Mouse (Mus musculus) lung, adult 2 months (tissue): Measurements from ENCODE around the gene Aldh1a2. TPM values are rescaled to one million over a fixed set of nuclear protein-coding genes. Genes with fewer than 3 reads are reported as not detected.

Experiments
- DNase-seq: peaks from one replicate; pipeline ENCODE4 v3.0.0; 2022
- H3K4me1 ChIP-seq: fragments of 200-500 bp; 2 replicates; pipeline ENCODE4 v1.6.1; 2011; ENCODE audit warnings: low read length; ENCODE audit not compliant: control insufficient read depth, insufficient read depth
- H3K4me3 ChIP-seq: fragments of 200-500 bp; replicated peaks from 2 replicates; pipeline ENCODE3; 2011; ENCODE audit warnings: low read depth, mild to moderate bottlenecking, control low read depth, low read length; ENCODE audit errors: extremely low read depth
- CTCF ChIP-seq: fragments of 200-500 bp; IDR thresholded peaks from 2 replicates; pipeline ENCODE4 v1.5.1; 2011; ENCODE audit warnings: mild to moderate bottlenecking, low read length, control low read depth; ENCODE audit not compliant: insufficient read depth
- POLR2A ChIP-seq: fragments of 200-500 bp; IDR thresholded peaks from 2 replicates; pipeline ENCODE4 v1.6.1; 2011; ENCODE audit warnings: low read depth, mild to moderate bottlenecking, control low read depth, low read length, borderline replicate concordance; ENCODE audit errors: extremely low read depth
- WGBS: fragments of 180-500 bp; shearing (Covaris S2); methylation state at CpG from one replicate; pipeline ENCODE4 v1.1.7; 2018; 5-methylcytosine and 5-hydroxymethylcytosine counted together
- polyA plus RNA-seq: library from polyadenylated mRNA; depleted of rRNA; stranded (reverse); fragments of >200 nt; gene quantifications from 2 replicates; pipeline ENCODE4 v1.2.3, GENCODE M21; 2012; rRNA removed

Aldh1a2 gene
- 12.8 and 13.5 TPM in 2 replicates for polyA plus RNA-seq

DNA sequence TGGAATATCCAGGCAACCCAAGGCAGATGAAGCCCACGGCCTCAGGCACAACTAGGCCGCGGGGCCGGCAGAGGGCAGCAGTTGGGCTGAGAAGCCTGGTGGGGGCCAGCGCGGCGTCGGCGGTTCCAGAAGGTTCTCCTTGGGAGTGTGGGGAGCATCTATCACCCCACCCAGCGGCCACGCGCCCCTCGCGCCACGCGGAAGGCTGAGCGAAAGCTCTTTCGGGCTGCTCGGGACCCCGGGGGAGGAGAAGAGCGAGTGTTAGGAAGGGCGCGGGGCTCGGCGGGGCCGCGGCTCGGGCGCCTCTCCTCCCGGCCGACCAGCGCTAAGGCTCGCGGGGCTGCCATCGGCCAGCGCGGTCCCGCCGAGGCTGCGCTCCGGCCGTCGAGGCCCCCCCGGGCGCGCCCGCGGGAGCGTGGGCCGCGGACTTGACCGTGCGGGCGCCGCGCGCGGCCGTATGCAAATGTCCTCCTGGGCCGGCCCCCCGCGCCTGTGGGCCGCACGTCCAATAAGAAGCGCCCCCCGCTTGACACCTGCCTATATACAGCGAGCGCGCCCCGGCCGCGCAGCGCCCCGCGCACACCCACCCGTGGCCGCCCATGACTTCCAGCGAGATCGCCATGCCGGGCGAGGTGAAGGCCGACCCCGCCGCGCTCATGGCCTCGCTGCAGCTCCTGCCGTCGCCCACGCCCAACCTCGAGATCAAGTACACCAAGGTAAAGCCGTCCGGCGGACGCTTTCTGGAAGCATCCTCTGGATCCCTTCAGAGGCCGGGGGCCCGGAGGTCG is at the start of gene Aldh1a2:
TSS of gene Aldh1a2 (plus strand) at position 542 of the 788 bp plus-strand sequence.
- peak; percentile 61 for DNase-seq
- TF ChIP-seq POLR2A (no peak), CTCF (peak; percentile 30; the same call in 1 of the 2 replicates)
- Histone ChIP-seq H3K4me1 (no peaks in the 10 kb centered on the region), H3K4me3 (peak within 1 kb of the TSS; percentile 38)
- WGBS = 2% methylated on average over 96 of the region's 97 CpGs

DNA sequence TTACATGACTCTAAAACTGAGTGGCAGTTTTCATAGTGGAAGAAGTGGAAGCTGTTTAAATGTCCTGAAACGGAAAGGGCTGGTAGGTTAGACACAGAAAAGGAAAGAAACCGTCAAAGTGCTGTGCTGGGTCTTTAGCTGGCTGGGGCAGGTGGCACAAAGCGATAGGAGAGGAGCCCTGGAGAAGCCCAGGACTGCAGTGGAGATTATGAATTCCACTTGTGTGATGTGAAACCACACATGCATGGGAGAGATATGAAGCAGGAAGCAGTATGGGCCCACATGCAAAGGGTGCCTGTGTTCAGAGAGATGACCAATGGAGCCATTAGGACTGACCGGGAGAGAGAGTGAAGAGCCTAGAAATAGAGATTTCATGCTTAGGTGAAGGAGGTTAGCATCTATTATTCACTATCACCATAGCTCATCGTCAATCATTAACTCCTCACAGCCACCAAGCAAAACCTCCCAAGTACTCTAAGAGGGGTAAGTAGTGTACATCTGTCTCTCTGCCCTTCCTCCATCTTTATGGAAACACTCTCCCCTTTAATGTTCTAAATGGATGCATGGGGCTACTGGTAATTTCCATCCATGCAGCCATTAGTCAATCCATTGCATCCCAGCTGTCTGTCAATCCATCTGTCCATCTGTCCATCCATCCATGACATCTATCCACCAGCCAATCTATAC is 49.4 kb upstream of the Aldh1a2 start:
- Histone ChIP-seq H3K4me3 (no peak overlapping the region), H3K4me1 (no peaks in the 10 kb centered on the region; the same call in 1 of the 2 replicates)
- WGBS = 86% methylated on average over 5 of the region's 5 CpGs
- TF ChIP-seq POLR2A (no peak), CTCF (no peak)
- no peak for DNase-seq

DNA sequence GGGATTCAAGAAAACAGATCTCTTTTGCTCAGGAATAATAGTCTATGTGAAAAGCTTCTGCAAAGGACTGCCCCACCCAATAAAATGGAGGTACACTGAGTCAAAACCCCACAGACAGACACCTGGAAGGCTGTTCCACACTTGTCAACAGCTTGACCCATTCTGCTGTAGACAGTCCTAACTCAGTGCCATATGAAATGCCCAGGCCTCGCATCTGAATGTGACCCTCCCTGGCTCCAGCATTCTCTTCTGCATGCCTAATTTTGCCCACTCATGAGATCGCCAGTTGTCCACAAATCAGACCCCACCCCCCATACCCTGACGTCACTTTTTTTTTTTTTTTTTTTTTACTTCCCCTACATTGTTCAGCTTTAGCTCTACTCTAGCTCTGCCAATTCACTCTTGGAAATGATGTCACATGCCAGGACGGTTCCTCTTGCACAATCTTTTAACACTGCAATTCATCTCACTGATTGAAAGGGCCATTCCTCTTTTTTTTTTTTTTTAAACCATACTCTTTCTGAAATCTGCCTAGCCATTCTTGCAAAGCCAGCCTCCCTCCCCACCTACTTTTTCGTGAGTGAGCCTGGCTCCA is 48.6 kb upstream of the Aldh1a2 start:
- H3K4me1 ChIP-seq = no peaks in the 10 kb centered on the region; the same call in 1 of the 2 replicates
- DNase-seq = no peak
- H3K4me3 ChIP-seq = no peak overlapping the region
- 38% methylated on average over 5 of the region's 5 CpGs for WGBS
- no peak for TF ChIP-seq POLR2A
- TF ChIP-seq CTCF = no peak

DNA sequence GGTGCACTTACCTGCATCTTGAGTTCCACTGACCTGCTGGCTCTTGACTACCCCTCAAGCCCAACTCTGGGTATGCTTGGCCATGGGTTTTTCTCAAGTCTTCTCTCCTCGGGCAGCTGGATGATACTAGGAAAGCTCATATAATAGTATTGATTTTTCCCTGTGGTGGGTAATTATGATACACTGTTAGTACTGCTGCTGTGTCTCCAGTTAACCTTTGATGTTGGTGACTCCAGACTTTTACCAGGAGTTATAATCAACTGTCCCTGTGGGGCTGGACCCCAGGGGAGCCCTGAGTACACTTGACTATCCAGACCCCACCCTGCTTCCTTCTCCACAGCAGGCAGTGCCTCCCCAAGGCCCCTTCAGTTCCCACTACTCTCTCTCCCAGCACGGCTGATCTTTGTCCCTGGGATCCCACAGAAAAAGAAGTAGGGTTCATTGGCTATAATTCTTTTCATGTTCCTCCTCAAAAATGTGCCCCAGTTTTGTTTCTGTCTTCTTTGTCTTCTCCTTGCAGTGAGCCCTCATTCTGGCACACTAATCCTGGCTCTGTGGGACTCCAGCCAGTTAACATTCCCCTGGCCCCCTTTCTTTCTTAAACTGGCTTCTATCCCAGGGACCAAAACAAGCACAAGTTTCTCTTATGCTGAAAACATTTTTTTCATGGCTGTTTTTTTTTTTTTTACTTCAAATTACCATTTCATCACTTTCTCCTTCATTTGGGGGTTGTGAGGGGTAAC is 47.9 kb upstream of the Aldh1a2 start:
- DNase-seq = no peak

DNA sequence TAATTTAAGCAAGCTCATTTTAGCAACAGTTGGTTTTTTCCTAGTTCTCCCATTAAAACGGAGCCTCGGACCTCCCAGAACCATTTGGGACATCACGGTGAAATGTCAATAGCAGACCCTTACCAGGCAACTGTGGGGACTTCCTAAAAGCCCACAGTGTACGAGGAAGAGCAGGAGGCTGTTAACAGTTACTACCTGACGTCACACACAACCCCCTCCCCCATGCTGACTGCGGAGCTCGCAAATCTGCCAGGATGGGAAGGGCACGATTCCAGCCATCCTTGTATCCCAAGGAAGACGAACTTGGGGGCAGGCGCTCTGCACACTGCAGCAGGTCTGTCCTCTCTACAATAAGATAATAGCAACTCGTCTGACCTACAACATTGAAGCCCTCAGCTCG is 47.1 kb upstream of the Aldh1a2 start, which contains the start of gene Aqp9:
TSS of gene Aqp9 (minus strand) at position 172 of the 400 bp plus-strand sequence.
- Histone ChIP-seq H3K4me3 (no peak within 1 kb of the TSS), H3K4me1 (no peaks in the 10 kb centered on the region; the same call in 1 of the 2 replicates)
- no peak for DNase-seq
- 36% methylated on average over 12 of the region's 12 CpGs for WGBS
- no peak for TF ChIP-seq CTCF
- no peak for TF ChIP-seq POLR2A

More for the DNA sequence above, 47.9 kb upstream of the Aldh1a2 start:
- 32% methylated on average over 2 of the region's 2 CpGs for WGBS
- TF ChIP-seq CTCF = no peak
- no peak for TF ChIP-seq POLR2A
- Histone ChIP-seq H3K4me3 (no peak overlapping the region), H3K4me1 (no peaks in the 10 kb centered on the region; the same call in 1 of the 2 replicates)

DNA sequence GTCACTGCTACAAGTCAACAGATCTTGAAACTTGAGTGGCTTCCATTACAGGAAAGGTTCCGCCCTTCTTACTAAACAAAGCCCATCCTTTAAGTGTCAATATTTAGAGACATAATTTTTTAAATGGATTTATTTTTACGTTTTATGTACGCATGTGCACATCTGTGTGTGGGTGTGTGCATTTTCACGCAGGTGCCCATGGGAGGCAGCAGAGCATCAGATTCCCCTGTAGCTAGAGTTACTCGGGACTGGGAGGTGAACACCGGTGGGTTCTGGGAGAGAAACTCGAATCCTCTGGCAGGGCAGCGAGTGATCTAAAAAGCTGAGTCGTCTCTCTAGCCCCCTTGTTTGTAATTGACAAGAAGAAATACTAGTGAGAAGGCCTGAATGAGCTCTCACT is 42.1 kb upstream of the Aldh1a2 start:
- WGBS = 59% methylated on average over 9 of the region's 9 CpGs
- Histone ChIP-seq H3K4me3 (no peak overlapping the region), H3K4me1 (no peaks in the 10 kb centered on the region)
- no peak for DNase-seq
- TF ChIP-seq CTCF = no peak
- no peak for TF ChIP-seq POLR2A

DNA sequence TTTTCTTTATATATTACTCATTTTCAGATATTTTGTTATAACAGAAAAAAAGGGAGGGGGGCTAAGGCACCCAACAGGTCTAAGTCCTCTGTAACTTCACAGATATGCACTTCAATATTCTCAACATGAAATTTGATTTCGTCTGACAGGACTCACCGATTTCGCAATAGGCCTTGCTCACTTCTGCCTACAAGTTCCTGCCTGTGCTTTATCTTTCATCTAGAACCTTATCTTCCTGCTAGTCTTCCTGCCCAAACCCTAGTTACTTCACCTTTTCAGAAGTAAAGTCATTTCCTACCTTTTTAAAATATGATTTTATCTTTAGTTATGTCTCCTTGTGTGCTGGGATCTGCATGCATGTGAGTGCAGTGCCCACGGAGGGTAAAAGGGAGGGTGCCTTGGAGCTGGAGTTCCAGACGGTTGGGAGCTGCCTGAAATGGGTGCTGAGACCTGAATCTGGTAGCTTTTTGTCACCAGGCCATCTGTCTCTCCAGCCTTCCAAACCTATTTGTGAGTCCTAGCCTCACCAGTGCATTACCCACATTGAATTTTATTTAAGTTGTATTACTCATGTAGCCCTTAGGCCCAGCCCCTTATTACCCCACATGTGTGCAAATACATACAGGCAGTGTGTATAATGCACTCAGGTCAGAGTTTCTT is 41.1 kb upstream of the Aldh1a2 start:
- TF ChIP-seq CTCF = no peak
- no peak for TF ChIP-seq POLR2A
- no peak overlapping the region for H3K4me3 ChIP-seq
- no peaks in the 10 kb centered on the region for H3K4me1 ChIP-seq
- DNase-seq = no peak
- 63% methylated on average over 5 of the region's 5 CpGs for WGBS

DNA sequence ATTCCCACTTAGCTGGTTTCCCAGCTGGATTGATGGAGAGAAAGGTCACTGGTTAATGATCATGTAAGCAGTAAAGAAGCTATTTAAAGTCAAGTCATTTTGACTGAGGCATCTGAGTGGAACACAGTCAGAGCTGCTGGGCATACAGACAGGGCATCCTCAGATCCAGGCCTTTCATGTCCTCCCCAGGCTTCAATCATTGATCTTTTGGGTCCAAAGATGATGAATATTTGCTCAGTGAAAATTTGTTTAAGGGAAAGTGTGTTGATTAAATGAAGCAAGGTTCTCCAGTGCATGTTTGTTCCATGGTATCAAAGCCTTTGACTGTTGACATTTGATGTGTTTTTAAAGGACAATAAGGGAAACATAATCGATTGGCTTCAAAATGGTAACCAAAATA is 39.9 kb upstream of the Aldh1a2 start:
- WGBS = 64% methylated on average over 1 of the region's 1 CpGs
- DNase-seq = no peak
- Histone ChIP-seq H3K4me3 (no peak overlapping the region), H3K4me1 (no peaks in the 10 kb centered on the region)
- TF ChIP-seq POLR2A (no peak), CTCF (no peak)

DNA sequence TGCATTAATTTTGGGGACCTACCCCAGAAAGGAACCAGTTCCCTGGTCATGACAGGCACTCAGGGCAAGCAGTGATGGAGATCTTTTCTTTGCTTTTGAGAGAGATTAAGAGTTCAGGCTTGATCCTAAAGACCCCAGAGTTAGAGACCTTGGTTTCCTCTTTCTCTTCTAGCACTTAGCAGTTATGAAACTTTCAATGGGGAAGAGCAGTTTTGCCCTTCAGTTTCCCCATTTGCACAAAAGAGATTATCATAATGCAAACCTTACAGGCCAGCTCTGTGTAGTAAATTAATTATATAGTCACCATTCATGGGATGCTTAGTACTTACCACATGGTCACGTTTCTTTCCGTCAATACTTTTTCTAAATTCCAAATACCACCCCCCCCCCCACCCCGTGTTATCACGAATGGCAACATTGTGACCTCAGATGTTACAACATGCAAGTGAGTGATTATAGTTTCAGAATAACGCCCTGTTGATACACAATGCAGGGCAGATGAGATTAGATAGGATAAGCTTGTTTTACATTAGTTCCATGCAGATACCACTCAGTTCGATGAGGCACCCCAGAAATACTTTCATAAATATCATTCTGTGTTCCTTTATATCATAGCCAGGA is 36.2 kb upstream of the Aldh1a2 start:
- H3K4me1 ChIP-seq = no peaks in the 10 kb centered on the region
- DNase-seq = no peak
- TF ChIP-seq CTCF (no peak), POLR2A (no peak)
- no peak overlapping the region for H3K4me3 ChIP-seq
- 58% methylated on average over 6 of the region's 6 CpGs for WGBS
